Mouse (Mus musculus): ENCODE data around the gene Gm47969. TPM values are rescaled to one million over a fixed set of nuclear protein-coding genes. Genes with fewer than 3 reads are reported as not detected.

Gene Gm47969
- total and polyA plus RNA-seq, 3 experiments: not detected

- peak; percentile 76 for TF ChIP-seq MAZ (IDR thresholded peaks at IDR 0.05; ENCODE audit: low read depth, low read length)
- no peak; the same call in 1 of the 2 replicates for TF ChIP-seq RAD21 (IDR thresholded peaks at IDR 0.05; ENCODE audit: low read depth, low read length)
- peak; percentile 81 for TF ChIP-seq CHD1 (IDR thresholded peaks at IDR 0.05; ENCODE audit: low read depth, low read length)
- peak; percentile 81 for TF ChIP-seq ZNF384 (IDR thresholded peaks at IDR 0.05; ENCODE audit: low read depth, low read length)
- TF ChIP-seq NELFE (IDR thresholded peaks at IDR 0.05; ENCODE audit: low read depth, low read length): no peak
- TF ChIP-seq TCF12 (IDR thresholded peaks at IDR 0.05; ENCODE audit: low read depth, low read length): peak; percentile 88
- no peak for TF ChIP-seq PAX5 (IDR thresholded peaks at IDR 0.05; ENCODE audit: low read length)
- 0 out of 2 replicates have a peak, but pooled peaks have one; percentile 16 for TF ChIP-seq NRF1 (IDR thresholded peaks at IDR 0.05; ENCODE audit: low read depth, low read length)
- TF ChIP-seq CTCF (conservative IDR thresholded peaks at IDR 0.05 in 1 of 2, IDR thresholded peaks at IDR 0.05 in 1 of 2; ENCODE audit: low read depth in 2 of 2, low read length in 2 of 2): no peak
- no peak for TF ChIP-seq E2F4 (IDR thresholded peaks at IDR 0.05; ENCODE audit: insufficient replicate concordance, low read depth, low read length)
- peak; percentile 84 for TF ChIP-seq BHLHE40 (IDR thresholded peaks at IDR 0.05; ENCODE audit: low read depth, low read length)
- no peak for TF ChIP-seq ZKSCAN1 (IDR thresholded peaks at IDR 0.05; ENCODE audit: borderline replicate concordance, low read depth, low read length)
- no peak for TF ChIP-seq ZC3H11A (IDR thresholded peaks at IDR 0.05; ENCODE audit: low read depth, low read length)
- peak; percentile 97 for TF ChIP-seq RCOR1 (conservative IDR thresholded peaks at IDR 0.05; ENCODE audit: low read depth, low read length)
- peak; percentile 84 for TF ChIP-seq MEF2A (IDR thresholded peaks at IDR 0.05; ENCODE audit: borderline replicate concordance, low read depth, low read length)
- TF ChIP-seq POLR2AphosphoS2 (IDR thresholded peaks at IDR 0.05; ENCODE audit: low read depth, low read length): no peak
- peak; percentile 89 for TF ChIP-seq JUN (IDR thresholded peaks at IDR 0.05; ENCODE audit: insufficient read depth, low read depth, low read length)
- peak; percentile 88 for TF ChIP-seq MYC (IDR thresholded peaks at IDR 0.05; ENCODE audit: low read depth, low read length)
- TF ChIP-seq JUND (conservative IDR thresholded peaks at IDR 0.05; ENCODE audit: low read depth, low read length): peak; percentile 91
- peak; percentile 78 for TF ChIP-seq CHD2 (IDR thresholded peaks at IDR 0.05; ENCODE audit: low read length)
- TF ChIP-seq ZMIZ1 (IDR thresholded peaks at IDR 0.05; ENCODE audit: low read depth, low read length): no peak
Measured at GRCm38 (mm10) chr1:83006218-83007179, 38.2 kb upstream of the Gm47969 start (continued).

- no peak for TF ChIP-seq HCFC1 (IDR thresholded peaks at IDR 0.05; ENCODE audit: low read depth, low read length)
- TF ChIP-seq SMC3 (IDR thresholded peaks at IDR 0.05; ENCODE audit: low read depth, low read length): no peak
- TF ChIP-seq BHLHE40 (IDR thresholded peaks at IDR 0.05; ENCODE audit: low read depth, low read length): no peak
- no peak for TF ChIP-seq E2F4 (IDR thresholded peaks at IDR 0.05; ENCODE audit: insufficient replicate concordance, low read depth, low read length)
- no peak for TF ChIP-seq RCOR1 (conservative IDR thresholded peaks at IDR 0.05; ENCODE audit: low read depth, low read length)
- TF ChIP-seq MAX (IDR thresholded peaks at IDR 0.05; ENCODE audit: low read length): no peak
- no peak for TF ChIP-seq ELF1 (IDR thresholded peaks at IDR 0.05; ENCODE audit: low read depth, low read length)
- no peak for TF ChIP-seq MEF2A (IDR thresholded peaks at IDR 0.05; ENCODE audit: borderline replicate concordance, low read depth, low read length)
- no peak for TF ChIP-seq EP300 (IDR thresholded peaks at IDR 0.05; ENCODE audit: low read length)
- TF ChIP-seq POLR2AphosphoS2 (IDR thresholded peaks at IDR 0.05; ENCODE audit: low read depth, low read length): no peak
- no peak for TF ChIP-seq MAZ (IDR thresholded peaks at IDR 0.05; ENCODE audit: low read depth, low read length)
- no peak for TF ChIP-seq ZC3H11A (IDR thresholded peaks at IDR 0.05; ENCODE audit: low read depth, low read length)
- no peak for TF ChIP-seq NELFE (IDR thresholded peaks at IDR 0.05; ENCODE audit: low read depth, low read length)
- no peak for TF ChIP-seq ZMIZ1 (IDR thresholded peaks at IDR 0.05; ENCODE audit: low read depth, low read length)
- TF ChIP-seq ZNF384 (IDR thresholded peaks at IDR 0.05; ENCODE audit: low read depth, low read length): no peak
- TF ChIP-seq KAT2A (IDR thresholded peaks at IDR 0.05; ENCODE audit: insufficient replicate concordance, low read length): no peak
- TF ChIP-seq CTCF (conservative IDR thresholded peaks at IDR 0.05 in 1 of 2, IDR thresholded peaks at IDR 0.05 in 1 of 2; ENCODE audit: low read depth in 2 of 2, low read length in 2 of 2): no peak
- H3K79me2 ChIP-seq (replicated peaks; ENCODE audit: control insufficient read depth, extremely low read depth, insufficient read depth, poor library complexity, severe bottlenecking): no peaks in the 10 kb centered on the region
- DNase-seq (ENCODE audit: extremely low read depth): no peak
- H3K9me3 ChIP-seq (replicated peaks; ENCODE audit: low read length): peaks cover 6% of the 10 kb centered on the region
- no peak overlapping the region for H3K9ac ChIP-seq (ENCODE audit: insufficient read depth, low read depth)
- H3K4me2 ChIP-seq (ENCODE audit: insufficient read depth, low read depth, poor library complexity, severe bottlenecking): no peak overlapping the region
- no peak overlapping the region for H3K4me3 ChIP-seq (replicated peaks in 1 of 3; ENCODE audit: low read depth in 2 of 3, low read length in 2 of 3, poor library complexity in 1 of 3)
- in situ Hi-C loops (cut with MboI; ENCODE audit: low pct_ligation_motif_present, low pct_unique_long_range_greater_than_20kb, low sequenced_read_pairs): no loop called here
- dilution Hi-C loops (cut with MboI; ENCODE audit: extremely low pct_ligation_motif_present, extremely low pct_unique_long_range_greater_than_20kb, low sequenced_read_pairs): no loop called here
- H3K27ac ChIP-seq (ENCODE audit: insufficient read depth, low read depth): no peak overlapping the region
- H3K4me1 ChIP-seq (ENCODE audit: control insufficient read depth in 1 of 2, insufficient read depth in 2 of 2): peaks cover 11 to 38% of the 10 kb centered on the region in 2 experiments
- no peaks in the 10 kb centered on the region for H3K27me3 ChIP-seq (replicated peaks)
- H3K36me3 ChIP-seq (replicated peaks in 1 of 2; ENCODE audit: control insufficient read depth in 1 of 2, insufficient read depth in 1 of 2, low read length in 1 of 2): no peaks in the 10 kb centered on the region
Measured at GRCm38 (mm10) chr1:83007471-83007870, 37.3 kb upstream of the Gm47969 start.

Data from CH12.LX (cell line).